Mouse (Mus musculus) ovary, adult 18-20 months (tissue): ENCODE data around the gene Prss12.

Source experiments
- DNase-seq: peaks from one replicate; pipeline ENCODE4 v3.0.0; 2022; ENCODE audit warnings: low spot score, mixed read lengths

Gene Prss12

DNA sequence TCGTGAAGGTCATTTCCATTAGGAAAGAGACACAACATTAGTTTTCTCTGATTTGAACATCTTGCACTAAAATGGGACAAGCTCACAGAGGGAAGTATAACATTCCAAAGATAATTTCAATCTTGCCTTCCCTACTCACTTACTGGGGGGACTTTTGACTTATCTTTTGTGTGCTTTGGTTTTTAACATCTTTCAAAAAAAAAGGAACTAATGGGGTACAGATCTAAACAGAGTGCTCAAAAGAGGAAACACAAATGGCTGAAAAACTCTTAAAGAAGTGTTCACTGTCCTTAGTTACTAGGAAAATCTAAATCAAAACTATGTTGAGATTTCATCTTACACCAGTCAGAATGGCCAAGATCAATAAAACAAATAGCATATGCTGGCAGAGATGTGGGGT lies 90.6 kb downstream of the Prss12 start:
- no peak for DNase-seq

DNA sequence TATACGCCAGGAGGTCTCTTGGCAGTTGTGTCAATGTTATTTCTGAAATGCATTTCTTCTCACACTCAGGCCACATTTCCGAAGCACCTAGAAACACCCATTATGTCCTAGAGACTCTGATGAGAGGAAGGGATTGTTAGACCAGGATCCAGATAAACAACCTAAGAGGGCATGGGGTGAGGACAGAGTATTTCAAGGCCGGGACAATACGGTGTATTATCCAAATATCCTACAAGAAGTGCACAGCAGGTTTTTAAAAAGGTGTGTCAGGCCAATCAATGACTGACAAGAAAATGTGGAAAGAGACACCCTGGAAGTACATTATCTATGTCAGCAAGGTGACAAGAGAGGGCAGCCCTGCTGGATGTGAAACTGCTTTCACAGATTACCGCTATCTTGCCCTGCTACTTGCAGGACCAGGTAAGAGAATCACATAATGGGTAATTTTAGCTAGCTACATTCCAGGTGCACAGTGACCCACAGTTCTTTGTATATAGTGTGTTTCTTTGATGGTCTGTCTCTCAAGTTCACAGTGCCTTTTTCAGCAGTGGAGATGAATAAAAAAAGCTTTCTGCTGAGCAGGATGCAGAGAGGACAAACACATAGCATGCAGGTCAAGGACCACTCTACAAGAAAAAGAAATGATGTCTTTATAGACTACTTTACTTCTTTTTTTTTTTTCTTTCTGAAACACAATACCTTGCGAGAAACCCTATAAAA lies 97.0 kb downstream of the Prss12 start:
- no peak for DNase-seq

DNA sequence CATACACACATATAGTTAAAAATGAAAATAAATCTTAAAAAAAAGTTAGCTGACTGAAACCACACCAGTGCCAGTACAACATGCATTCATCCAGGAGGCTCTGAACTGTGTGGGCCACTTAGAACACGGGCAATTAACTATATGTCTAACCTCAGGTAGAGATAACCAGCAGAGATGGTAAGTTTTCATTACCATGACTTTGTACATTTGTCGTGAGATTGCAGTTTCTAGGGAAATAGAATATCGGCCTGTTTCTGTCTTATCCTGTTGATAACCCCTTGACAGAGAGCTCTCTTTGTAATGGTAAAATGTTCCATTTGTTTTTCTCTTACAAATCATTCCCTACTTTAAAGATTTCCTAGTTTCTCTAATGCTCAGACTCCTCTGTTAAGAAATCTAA lies 103.8 kb downstream of the Prss12 start:
- DNase-seq = no peak

- no peak for DNase-seq
These were observed 107.2 kb downstream of the Prss12 start for GRCm38 (mm10) chr3:123553872-123554271.

DNA sequence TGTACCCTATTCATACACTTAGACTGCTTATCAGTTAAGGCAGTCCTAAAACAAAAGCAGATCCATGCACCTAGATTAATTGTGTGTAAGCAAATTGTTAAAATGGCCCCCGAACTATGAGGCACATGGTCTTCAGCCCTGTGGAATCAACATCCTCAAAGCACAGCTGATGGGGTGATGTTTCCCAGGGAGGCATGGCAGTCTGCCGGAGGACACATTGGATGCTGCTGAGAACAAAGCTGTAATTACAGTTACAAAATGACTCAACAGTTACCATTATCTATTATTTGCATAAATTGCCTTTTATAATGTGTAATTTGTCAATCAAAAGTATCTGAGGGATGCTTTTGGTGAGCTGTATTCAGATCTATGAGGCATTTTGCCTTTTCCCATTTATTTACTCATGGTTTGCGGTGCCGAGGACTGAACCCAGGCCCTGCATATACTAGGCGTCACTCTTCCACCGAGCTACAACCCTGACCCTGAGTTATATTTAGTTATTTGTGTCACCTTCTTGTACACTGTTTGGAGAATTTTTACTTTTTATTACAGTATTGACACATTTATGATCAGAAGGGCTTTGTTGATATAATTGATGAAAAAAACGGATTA lies 108.6 kb downstream of the Prss12 start:
- DNase-seq = no peak
